Mouse (Mus musculus): ENCODE data around the gene Ube2g2.

DNA sequence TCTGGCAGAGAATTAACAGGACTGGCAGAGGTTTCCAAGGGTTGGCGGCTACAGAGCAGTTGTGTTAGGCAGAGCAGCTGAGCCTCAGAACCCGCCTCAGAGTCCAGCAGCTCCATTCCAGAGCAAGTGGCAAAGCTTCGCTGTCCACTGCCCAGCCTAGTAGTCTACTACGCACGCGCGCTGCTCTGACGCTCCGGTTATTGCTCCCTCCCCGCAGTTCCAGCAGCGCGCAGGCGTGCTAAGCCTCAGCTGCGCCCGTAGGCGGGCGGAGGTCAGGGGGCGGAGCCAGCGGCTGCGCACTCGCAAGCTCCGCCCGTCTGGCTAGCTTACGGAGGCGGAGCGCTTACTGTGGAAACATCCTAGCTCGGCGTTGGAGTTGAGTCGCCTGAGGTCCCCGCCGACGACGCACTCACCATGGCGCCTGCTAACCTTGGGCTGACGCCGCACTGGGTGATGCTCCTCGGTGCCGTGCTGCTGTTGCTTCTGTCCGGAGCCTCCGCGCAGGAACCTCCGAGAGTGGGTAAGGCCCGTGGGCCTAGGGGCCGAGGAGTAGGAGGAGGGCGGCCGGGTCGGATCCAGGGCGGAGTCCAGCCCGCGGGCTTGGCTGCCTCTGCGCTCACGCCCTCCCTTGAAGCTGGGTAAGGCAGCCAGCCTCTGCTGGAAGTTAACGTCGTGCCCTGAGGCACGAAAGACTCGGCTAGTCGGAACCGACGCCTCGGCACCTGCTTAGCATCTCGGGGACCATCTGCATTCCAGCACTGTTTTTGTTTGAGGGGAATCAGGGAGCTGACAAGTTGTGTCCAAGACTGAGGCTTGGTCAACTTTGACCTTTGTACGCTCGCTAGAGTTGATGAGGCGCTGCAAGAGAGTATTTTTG is 40.4 kb upstream of the Ube2g2 start, which contains the start of gene Pttg1ip:
- TF ChIP-seq CTCF (IDR thresholded peaks at IDR 0.05; ENCODE audit: extremely low read depth, insufficient read depth, low read length) (no peak), POLR2A (IDR thresholded peaks at IDR 0.05; ENCODE audit: extremely low read depth, insufficient read depth, low read length) (peak; percentile 96)
